Mouse (Mus musculus) lung, postnatal 0 days (tissue): ENCODE data around the gene Ccdc13.

Source experiments
- CTCF ChIP-seq: IDR thresholded peaks from 2 replicates; pipeline ENCODE4 v1.5.1; 2016; ENCODE audit warnings: antibody characterized with exemption, mild to moderate bottlenecking
- EP300 ChIP-seq: IDR thresholded peaks from 2 replicates; pipeline ENCODE4 v1.6.1; 2016; ENCODE audit warnings: antibody characterized with exemption, mild to moderate bottlenecking, control low read depth

GRCm38 (mm10) chr9:121777484-121778065 lies 61.7 kb downstream of the Ccdc13 start, which contains the start of gene Klhl40:
- no peak for TF ChIP-seq CTCF
- TF ChIP-seq EP300: no peak
